Mouse (Mus musculus) brain, adult 10 weeks (tissue): ENCODE results near the gene Itgad. TPM values are rescaled to one million over a fixed set of nuclear protein-coding genes. Genes with fewer than 3 reads are reported as not detected.

Experiments used
- polyA plus RNA-seq: library from polyadenylated mRNA; stranded (reverse); fragments of 350-450 nt; fragmentation: Illumina TruSeq; extraction: RNeasy Lipid Tissue Mini Kit (QIAGEN cat#74804); gene quantifications from one replicate; pipeline ENCODE4 v1.2.3, GENCODE M21; 2015; ENCODE audit warnings: low read depth, low replicate concordance

Itgad gene
- 1.2 TPM for polyA plus RNA-seq

DNA sequence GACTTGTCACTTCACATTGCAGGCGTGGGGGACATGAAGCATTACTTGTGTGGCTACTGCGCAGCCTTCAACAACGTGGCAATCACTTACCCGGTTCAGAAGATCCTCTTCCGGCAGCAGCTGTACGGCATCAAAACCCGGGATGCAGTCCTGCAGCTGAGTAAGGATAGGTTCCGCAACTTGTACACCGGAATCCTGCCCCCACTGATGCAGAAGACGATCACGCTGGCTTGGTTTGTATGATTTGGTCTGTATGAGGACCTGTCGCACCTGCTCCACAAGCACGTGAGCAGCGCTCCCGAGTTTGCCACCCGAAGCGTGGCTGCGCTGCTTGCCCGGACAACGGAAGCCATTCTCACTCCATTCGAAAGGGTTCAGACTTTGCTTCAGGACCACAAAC is at the start of gene Itgad:
Gene Itgad (plus strand): TSS at position 301 of the 400 bp plus-strand sequence.

GRCm38 (mm10) chr7:128128741-128129720 is 25.1 kb upstream of the Itgad start, which contains the start of gene Itgax:
TSS of gene Itgax (plus strand) at chr7:128129547.

DNA sequence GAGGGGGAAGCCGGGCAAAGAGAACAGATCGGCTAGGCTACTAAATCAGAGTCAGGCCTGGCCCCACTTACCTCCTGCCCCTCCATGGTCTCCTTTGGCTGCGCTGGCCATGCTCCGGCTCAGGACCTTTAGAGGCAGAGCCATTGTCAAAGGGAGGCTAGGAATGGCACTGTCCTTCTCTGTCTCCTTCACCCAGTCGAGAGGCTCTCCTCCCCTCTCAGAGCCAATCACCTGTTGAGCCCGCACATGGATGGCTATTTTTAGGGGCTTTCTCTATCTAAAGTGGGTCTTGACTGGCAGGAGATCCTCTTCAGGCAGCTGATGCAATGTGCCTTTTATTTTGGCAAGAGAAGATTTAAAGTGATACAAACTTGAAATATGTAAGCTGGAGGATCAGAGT is 52.0 kb downstream of the Itgad start, which contains the start of gene Cox6a2:
Gene Cox6a2 (minus strand): TSS at position 236 of the 400 bp plus-strand sequence.

DNA sequence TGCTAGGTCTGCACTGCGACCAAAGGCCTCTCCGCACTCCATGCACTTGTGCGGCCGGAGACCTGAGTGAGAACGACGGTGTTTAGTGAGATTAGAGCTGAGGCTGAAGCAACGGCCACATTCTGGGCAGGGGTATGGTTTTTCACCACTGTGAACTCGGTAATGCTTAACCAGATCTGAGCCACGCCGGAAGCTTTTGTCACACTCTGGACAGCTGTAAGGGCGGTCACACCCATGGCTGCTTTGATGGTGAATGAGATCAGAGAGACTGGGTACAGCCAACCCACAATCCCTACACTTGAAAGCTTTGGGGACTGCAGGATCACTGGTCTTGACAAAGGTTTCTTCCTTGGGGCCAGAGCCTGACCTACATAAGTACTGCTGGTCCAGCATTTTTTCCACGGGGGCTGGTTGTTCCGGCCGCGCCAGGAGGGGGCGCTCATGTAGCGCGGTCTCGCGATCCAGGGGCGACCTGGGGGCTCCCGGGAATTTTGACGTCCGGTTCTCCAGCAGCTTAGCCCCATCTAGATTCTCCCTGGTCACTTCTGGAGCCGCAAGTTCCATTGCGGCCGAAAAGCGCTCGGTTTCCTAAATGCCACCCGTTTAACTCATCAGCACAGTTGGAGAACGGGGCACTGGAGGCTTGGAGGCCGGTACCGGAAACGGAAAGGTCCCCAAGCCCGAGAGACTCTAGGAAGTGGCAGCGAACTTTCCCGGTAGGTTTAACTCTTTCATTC is 82.8 kb downstream of the Itgad start, which contains the start of gene Armc5:
Gene Armc5 (plus strand): TSS at position 487 of the 737 bp plus-strand sequence.

DNA sequence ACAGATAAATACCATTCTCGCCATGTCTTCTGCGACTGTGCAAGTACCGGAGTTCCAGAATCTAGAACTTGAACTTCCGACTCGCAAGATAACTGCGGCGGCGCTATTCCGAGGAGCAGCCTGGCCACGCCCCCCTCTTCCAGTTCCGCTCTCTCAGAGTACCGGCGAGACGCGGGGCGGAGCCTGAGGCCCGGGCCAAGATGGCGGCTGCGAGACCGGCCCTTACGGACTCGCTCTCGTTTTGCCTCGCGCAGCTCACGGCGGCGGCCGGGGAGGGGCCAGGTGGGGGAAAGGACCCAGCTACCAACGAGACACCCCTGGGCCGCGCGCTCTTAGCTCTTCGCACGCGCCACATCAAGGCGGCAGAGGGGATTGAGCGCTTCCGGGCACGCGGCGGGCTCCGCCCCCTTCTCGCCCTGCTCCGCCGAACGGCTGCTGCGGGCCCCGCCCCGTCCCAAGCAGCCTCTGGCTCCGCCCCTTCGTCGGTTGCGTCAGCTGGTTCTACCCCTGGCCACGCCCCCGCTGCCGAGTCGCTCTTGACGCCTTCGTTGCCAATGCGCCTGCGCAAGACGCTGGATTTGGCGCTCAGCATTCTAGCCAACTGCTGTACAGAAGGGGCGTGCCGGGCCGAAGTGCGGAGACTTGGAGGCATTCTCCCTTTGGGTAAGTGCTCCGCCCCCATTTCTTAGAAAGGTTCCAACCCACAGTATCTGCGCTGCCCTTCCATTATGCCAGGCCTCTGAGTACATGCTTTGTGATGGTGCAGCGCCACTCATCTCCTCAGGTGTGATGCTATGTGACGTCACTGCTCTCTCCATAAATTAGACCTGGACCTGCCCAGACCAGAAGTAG is 84.0 kb downstream of the Itgad start, which contains the start of gene 9130023H24Rik:
Gene 9130023H24Rik (minus strand): TSS at position 105 of the 852 bp plus-strand sequence.

DNA sequence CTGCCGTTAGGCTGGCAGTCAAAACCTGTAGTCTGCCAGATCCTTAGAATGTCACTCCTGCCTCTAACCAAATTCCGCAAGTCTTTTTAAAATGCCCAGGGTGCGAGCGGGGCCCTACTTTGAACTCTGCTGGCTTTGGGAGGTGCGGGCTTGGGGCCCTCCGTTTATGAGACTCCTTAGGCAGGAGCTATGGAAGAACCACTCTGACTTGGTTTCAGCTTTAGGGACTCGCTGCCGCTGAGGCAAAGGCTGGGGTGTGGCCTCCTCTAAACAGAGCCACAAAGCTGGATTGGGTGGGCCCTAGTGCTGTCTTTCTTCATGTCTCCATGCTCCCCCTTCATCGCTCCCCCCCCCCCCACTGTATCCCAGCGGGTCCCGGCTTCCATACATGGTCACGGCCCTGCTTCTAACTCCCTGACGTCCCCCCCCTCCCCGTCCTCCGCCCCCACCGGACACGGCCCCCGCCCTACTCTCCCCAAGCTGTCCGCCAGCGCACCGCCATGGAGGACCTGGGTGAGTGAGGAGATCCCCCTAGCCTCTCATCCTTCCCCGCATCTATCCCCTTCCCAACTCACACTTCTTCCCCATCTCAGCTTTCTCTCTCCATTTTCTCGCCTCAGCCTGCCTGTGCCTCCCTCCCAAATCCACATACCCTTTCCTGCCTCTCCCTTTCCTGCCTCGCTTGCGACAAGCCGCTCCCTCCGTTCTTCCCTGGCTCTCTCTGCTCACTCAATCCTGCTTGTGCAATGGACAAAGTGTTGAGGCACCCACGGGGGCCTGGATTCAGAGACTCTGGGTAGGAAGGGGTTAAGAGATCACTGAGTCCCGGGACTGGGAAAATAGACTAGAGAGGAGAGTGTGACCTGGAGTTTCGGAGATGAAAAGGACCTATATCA is 92.6 kb downstream of the Itgad start, which contains the start of gene Tgfb1i1:
Gene Tgfb1i1 (plus strand): TSS at position 317 of the 896 bp plus-strand sequence.

GRCm38 (mm10) chr7:128265411-128265810 is 111.2 kb downstream of the Itgad start, which contains the start of gene Slc5a2:
TSS of gene Slc5a2 (plus strand) at chr7:128265657.

Other genes with a start within 250 kb of the Itgad start
- 41.5 TPM for gene Kat8, start 241.9 kb upstream of the Itgad start, polyA plus RNA-seq
- gene Prss8, start 224.3 kb upstream of the Itgad start, polyA plus RNA-seq = 0.65 TPM
- 14.3 TPM for gene Prss36, start 207.7 kb upstream of the Itgad start, polyA plus RNA-seq
- gene Fus, start 186.9 kb upstream of the Itgad start, polyA plus RNA-seq = 307 TPM
- 4.3 TPM for gene Pycard, start 160.5 kb upstream of the Itgad start, polyA plus RNA-seq
- 0.34 TPM for gene Trim72, start 150.4 kb upstream of the Itgad start, polyA plus RNA-seq
- gene Itgam, start 91.7 kb upstream of the Itgad start, polyA plus RNA-seq = 11.5 TPM
- not detected for gene Gm49368, start 91.7 kb upstream of the Itgad start, polyA plus RNA-seq
- gene Itgax, start 24.8 kb upstream of the Itgad start, polyA plus RNA-seq = not detected
- 21.9 TPM for gene Cox6a2, start 52.0 kb downstream of the Itgad start, polyA plus RNA-seq
- gene Armc5, start 83.0 kb downstream of the Itgad start, polyA plus RNA-seq = 7.4 TPM
- gene 9130023H24Rik, start 83.7 kb downstream of the Itgad start, polyA plus RNA-seq = 2.5 TPM
- gene Tgfb1i1, start 92.4 kb downstream of the Itgad start, polyA plus RNA-seq = 11.5 TPM
- gene Slc5a2, start 111.3 kb downstream of the Itgad start, polyA plus RNA-seq = not detected
- gene BC017158, start 143.8 kb downstream of the Itgad start, polyA plus RNA-seq = 17.9 TPM